Mouse (Mus musculus) midbrain, embryonic 11.5 days (tissue): ENCODE measurements at regions not wholly inside any gene's neighbourhood (a gene's known extent, or its start where the extent isn't known, plus 50 kb on each side); places are given as distances from the start of the nearest gene placed in this dataset.

Experiments
- ATAC-seq: fragments of 200-750 bp; cut with Nextera tagmentation; 2 replicates; pipeline ENCODE4 v1.8.0; 2017; ENCODE audit warnings: moderate TSS enrichment, moderate library complexity; ENCODE audit not compliant: low FRiP score
- DNase-seq: peaks from one replicate; pipeline ENCODE4 v3.0.0; 2015; ENCODE audit warnings: low spot score; ENCODE audit errors: missing footprints
- H3K27ac ChIP-seq: fragments of 300-500 bp; sonication (generic); 2 replicates; pipeline ENCODE4 v1.5.1; 2014; ENCODE audit warnings: low read depth, low read length
- H3K27me3 ChIP-seq: fragments of 300-500 bp; sonication (generic); 2 replicates; pipeline ENCODE4 v1.6.1; 2014; ENCODE audit warnings: mild to moderate bottlenecking, low read length, moderate library complexity, mixed read lengths; ENCODE audit not compliant: control insufficient read depth, insufficient read depth
- H3K36me3 ChIP-seq: fragments of 300-500 bp; sonication (generic); 2 replicates; pipeline ENCODE4 v1.6.1; 2014; ENCODE audit warnings: mild to moderate bottlenecking, low read length, moderate library complexity, mixed read lengths; ENCODE audit not compliant: control insufficient read depth, insufficient read depth
- H3K4me1 ChIP-seq: fragments of 300-500 bp; sonication (generic); 2 replicates; pipeline ENCODE4 v1.6.1; 2014; ENCODE audit warnings: low read length; ENCODE audit not compliant: control insufficient read depth, insufficient read depth
- H3K4me2 ChIP-seq: fragments of 300-500 bp; sonication (generic); 2 replicates; pipeline ENCODE4 v1.6.1; 2014; ENCODE audit warnings: mild to moderate bottlenecking, moderate library complexity
- H3K4me3 ChIP-seq: fragments of 300-500 bp; sonication (generic); 2 replicates; pipeline ENCODE4 v1.5.1; 2014; ENCODE audit warnings: low read depth, low read length
- H3K9ac ChIP-seq: fragments of 300-500 bp; sonication (generic); 2 replicates; pipeline ENCODE4 v1.6.1; 2014; ENCODE audit warnings: low read length
- H3K9me3 ChIP-seq: fragments of 300-500 bp; sonication (generic); 2 replicates; pipeline ENCODE4 v1.6.1; 2016; ENCODE audit warnings: low read length; ENCODE audit not compliant: control insufficient read depth
- WGBS: fragments of 180-500 bp; shearing (Covaris S2); extraction: QIAGEN DNeasy Blood & Tissue Kit; methylation state at CpG from one replicate; pipeline ENCODE4 v1.1.7; 2014; 5-methylcytosine and 5-hydroxymethylcytosine counted together

- H3K4me3 ChIP-seq = no peak overlapping the region
- 74% methylated on average over 1 of the region's 1 CpGs for WGBS
These were observed 356.1 kb upstream of the Kif2a start for GRCm38 (mm10) chr13:107378076-107378475.

GRCm38 (mm10) chr13:107372666-107373065, 350.7 kb upstream of the Kif2a start:
- no peak for DNase-seq
- no peaks in the 10 kb centered on the region for H3K27me3 ChIP-seq
- H3K4me1 ChIP-seq = no peaks in the 10 kb centered on the region
- H3K4me2 ChIP-seq = no peak overlapping the region
- H3K9me3 ChIP-seq = no peaks in the 10 kb centered on the region
- ATAC-seq = no peak
- H3K9ac ChIP-seq = no peak overlapping the region
- WGBS = 91% methylated on average over 3 of the region's 3 CpGs
- H3K27ac ChIP-seq = no peak overlapping the region
- no peak overlapping the region for H3K4me3 ChIP-seq
- H3K36me3 ChIP-seq = no peaks in the 10 kb centered on the region

More at GRCm38 (mm10) chr13:107378076-107378475, 356.1 kb upstream of the Kif2a start:
- no peak overlapping the region for H3K4me2 ChIP-seq
- H3K9me3 ChIP-seq = no peaks in the 10 kb centered on the region
- H3K27me3 ChIP-seq = no peaks in the 10 kb centered on the region
- no peak for ATAC-seq
- no peaks in the 10 kb centered on the region for H3K4me1 ChIP-seq
- no peak for DNase-seq
- no peak overlapping the region for H3K27ac ChIP-seq
- no peaks in the 10 kb centered on the region for H3K36me3 ChIP-seq
- no peak overlapping the region for H3K9ac ChIP-seq

GRCm38 (mm10) chr13:107371616-107372582, 350.0 kb upstream of the Kif2a start:
- Histone ChIP-seq H3K27ac (no peak overlapping the region), H3K36me3 (no peaks in the 10 kb centered on the region), H3K9me3 (no peaks in the 10 kb centered on the region), H3K9ac (no peak overlapping the region), H3K27me3 (no peaks in the 10 kb centered on the region), H3K4me1 (no peaks in the 10 kb centered on the region), H3K4me2 (no peak overlapping the region), H3K4me3 (no peak overlapping the region)
- ATAC-seq = no peak
- 46% methylated on average over 17 of the region's 17 CpGs for WGBS
- no peak for DNase-seq

GRCm38 (mm10) chr13:107367639-107368038, 345.7 kb upstream of the Kif2a start:
- Histone ChIP-seq H3K4me2 (no peak overlapping the region), H3K27me3 (no peaks in the 10 kb centered on the region), H3K27ac (no peak overlapping the region), H3K36me3 (no peaks in the 10 kb centered on the region), H3K4me1 (no peaks in the 10 kb centered on the region), H3K9ac (no peak overlapping the region), H3K9me3 (no peaks in the 10 kb centered on the region), H3K4me3 (no peak overlapping the region)
- DNase-seq (no peak), ATAC-seq (no peak)
- WGBS = 96% methylated on average over 9 of the region's 9 CpGs

- Histone ChIP-seq H3K27ac (no peak overlapping the region), H3K4me3 (no peak overlapping the region), H3K4me1 (no peaks in the 10 kb centered on the region), H3K9ac (no peak overlapping the region), H3K9me3 (no peaks in the 10 kb centered on the region), H3K27me3 (no peaks in the 10 kb centered on the region), H3K36me3 (no peaks in the 10 kb centered on the region), H3K4me2 (no peak overlapping the region)
- ATAC-seq (no peak), DNase-seq (no peak)
- 80% methylated on average over 6 of the region's 6 CpGs for WGBS
These were observed 343.8 kb upstream of the Kif2a start for GRCm38 (mm10) chr13:107365766-107366165.

GRCm38 (mm10) chr13:107365241-107365640, 343.3 kb upstream of the Kif2a start:
- 83% methylated on average over 7 of the region's 7 CpGs for whole genome bisulfite sequencing
- DNase-seq (no peak), ATAC-seq (no peak)
- H3K4me1 ChIP-seq = no peaks in the 10 kb centered on the region
- no peak overlapping the region for H3K4me2 ChIP-seq
- no peaks in the 10 kb centered on the region for H3K9me3 ChIP-seq
- H3K36me3 ChIP-seq = no peaks in the 10 kb centered on the region
- no peak overlapping the region for H3K4me3 ChIP-seq
- H3K27me3 ChIP-seq = no peaks in the 10 kb centered on the region
- H3K27ac ChIP-seq = no peak overlapping the region
- H3K9ac ChIP-seq = no peak overlapping the region

GRCm38 (mm10) chr13:107362806-107363687, 341.1 kb upstream of the Kif2a start:
- H3K27me3 ChIP-seq = no peaks in the 10 kb centered on the region
- no peaks in the 10 kb centered on the region for H3K36me3 ChIP-seq
- H3K4me1 ChIP-seq = no peaks in the 10 kb centered on the region
- no peak overlapping the region for H3K9ac ChIP-seq
- ATAC-seq (no peak), DNase-seq (no peak)
- no peak overlapping the region for H3K27ac ChIP-seq
- no peaks in the 10 kb centered on the region for H3K9me3 ChIP-seq
- H3K4me3 ChIP-seq = no peak overlapping the region
- H3K4me2 ChIP-seq = no peak overlapping the region
- 76% methylated on average over 8 of the region's 8 CpGs for whole genome bisulfite sequencing

- H3K9ac ChIP-seq = no peak overlapping the region
- H3K27me3 ChIP-seq = no peaks in the 10 kb centered on the region
- no peak overlapping the region for H3K4me2 ChIP-seq
- no peaks in the 10 kb centered on the region for H3K9me3 ChIP-seq
- no peaks in the 10 kb centered on the region; the same call in 1 of the 2 replicates for H3K4me1 ChIP-seq
- no peaks in the 10 kb centered on the region for H3K36me3 ChIP-seq
- H3K4me3 ChIP-seq = no peak overlapping the region
- no peak overlapping the region for H3K27ac ChIP-seq
- DNase-seq (no peak), ATAC-seq (no peak)
- WGBS = 84% methylated on average over 11 of the region's 11 CpGs
These were observed 319.0 kb upstream of the Kif2a start for GRCm38 (mm10) chr13:107340802-107341364.
